Comparison of ENCODE assay signal across 8 mouse cellular contexts in genomic region chr12:79928739-79929380, GRCm38 (mm10).
DNase-seq lines count a peak whose midpoint lies in the region; ATAC-seq and TF ChIP-seq lines count a peak whose summit lies in the region.

No protein-coding gene starts in this region.

- no peaks in the 10 kb centered on the region for H3K9me3 ChIP-seq in lung, embryonic 15.5 days
- no peaks in the 10 kb centered on the region for H3K9me3 ChIP-seq in kidney, embryonic 14.5 days (ENCODE audit: control insufficient read depth, low read length)

- WGBS in lung, embryonic 15.5 days, result 23% methylated on average over 6 of the region's 6 CpGs
- WGBS in heart, adult 2 months, result 32% methylated on average over 6 of the region's 6 CpGs
- WGBS in kidney, embryonic 14.5 days, result 16% methylated on average over 6 of the region's 6 CpGs
- 26% methylated on average over 6 of the region's 6 CpGs for WGBS in small intestine, adult 2 months

- H3K4me1 ChIP-seq in lung, embryonic 15.5 days, result peaks cover 81% of the 10 kb centered on the region
- peaks cover 27% of the 10 kb centered on the region for H3K4me1 ChIP-seq in heart, adult 2 months (ENCODE audit: control insufficient read depth, insufficient read depth, low read length)
- peaks cover 75% of the 10 kb centered on the region for H3K4me1 ChIP-seq in kidney, embryonic 14.5 days (ENCODE audit: control insufficient read depth, insufficient read depth, low read length)
- peaks cover 3% of the 10 kb centered on the region; the same call in 1 of the 2 replicates for H3K4me1 ChIP-seq in small intestine, adult 2 months (ENCODE audit: control insufficient read depth, insufficient read depth, insufficient read length, low read length)

- intact Hi-C loops in heart, adult 2 months (cut with DNase I), result loop anchor here (2.0 to 10.0 kb wide), 6 partner anchors 37 to 314 kb away; no protein-coding TSS in a partner anchor
- intact Hi-C loops in left cerebral cortex, postnatal 36 days (cut with DNase I), result loop anchor here (5.0 kb wide), 2 partner anchors 38 to 183 kb away; partner anchors contain the start of gene Zfp36l1

- no peak overlapping the region for H3K9ac ChIP-seq in lung, embryonic 15.5 days
- no peak overlapping the region for H3K9ac ChIP-seq in heart, adult 2 months (ENCODE audit: low read depth, low read length)
- 0 out of 2 replicates have a peak overlapping the region, but pooled peaks have one; percentile 20 for H3K9ac ChIP-seq in kidney, embryonic 14.5 days (ENCODE audit: low read depth, low read length)

- TF ChIP-seq POLR2A in heart, adult 2 months (IDR thresholded peaks at IDR 0.05; ENCODE audit: insufficient read depth, low read depth, low read length), result peak; percentile 34; the same call in 1 of the 2 replicates
- no peak for TF ChIP-seq POLR2A in small intestine, adult 2 months (IDR thresholded peaks at IDR 0.05; ENCODE audit: low read depth, low read length)

- H3K4me2 ChIP-seq in lung, embryonic 15.5 days, result no peak overlapping the region
- no peak overlapping the region; the same call in 1 of the 2 replicates for H3K4me2 ChIP-seq in kidney, embryonic 14.5 days (replicated peaks; ENCODE audit: low read depth, low read length)

- no peaks in the 10 kb centered on the region for H3K36me3 ChIP-seq in lung, embryonic 15.5 days
- H3K36me3 ChIP-seq in heart, adult 2 months (ENCODE audit: control insufficient read depth, insufficient read depth, low read length), result peaks cover 3% of the 10 kb centered on the region
- H3K36me3 ChIP-seq in kidney, embryonic 14.5 days (ENCODE audit: control insufficient read depth, insufficient read depth, low read length), result no peaks in the 10 kb centered on the region
- H3K36me3 ChIP-seq in small intestine, adult 2 months (ENCODE audit: control insufficient read depth, insufficient read depth, low read length), result no peaks in the 10 kb centered on the region

- TF ChIP-seq EP300 in heart, adult 2 months (IDR thresholded peaks at IDR 0.05; ENCODE audit: insufficient read depth, low read depth, low read length), result peak; percentile 98

- no peak for ATAC-seq in lung, embryonic 15.5 days (ENCODE audit: borderline replicate concordance, extremely low read depth, low FRiP score, low TSS enrichment)
- ATAC-seq in kidney, embryonic 14.5 days (ENCODE audit: low FRiP score, low TSS enrichment), result peak; percentile 69

- TF ChIP-seq CTCF in heart, adult 2 months (IDR thresholded peaks at IDR 0.05), result peak; percentile 45
- TF ChIP-seq CTCF in small intestine, adult 2 months (IDR thresholded peaks at IDR 0.05; ENCODE audit: extremely low read depth, insufficient read length, insufficient replicate concordance, low read depth, low read length), result no peak

- H3K79me2 ChIP-seq in heart, adult 2 months (replicated peaks; ENCODE audit: control insufficient read depth, insufficient read depth, low read length), result no peaks in the 10 kb centered on the region

- DNase-seq in lung, postnatal 36 days, result no peak
- peak; percentile 80 to 86 for DNase-seq in heart, adult 2 months
- DNase-seq in left cerebral cortex, postnatal 36 days (ENCODE audit: low spot score in 2 of 2), result no peak
- no peak for DNase-seq in cerebellum, postnatal 25 days
- no peak for DNase-seq in urinary bladder, postnatal 25 days (ENCODE audit: low spot score)

- no peaks in the 10 kb centered on the region for H3K27me3 ChIP-seq in lung, embryonic 15.5 days
- H3K27me3 ChIP-seq in heart, adult 2 months (ENCODE audit: control insufficient read depth, insufficient read depth, low read length), result no peaks in the 10 kb centered on the region
- no peaks in the 10 kb centered on the region for H3K27me3 ChIP-seq in kidney, embryonic 14.5 days (ENCODE audit: control insufficient read depth, insufficient read depth, low read length)
- H3K27me3 ChIP-seq in small intestine, adult 2 months (ENCODE audit: control insufficient read depth, insufficient read depth, low read length), result no peaks in the 10 kb centered on the region

- peak overlapping the region; percentile 91 for H3K27ac ChIP-seq in lung, embryonic 15.5 days
- peak overlapping the region; percentile 87 for H3K27ac ChIP-seq in heart, adult 2 months
- H3K27ac ChIP-seq in kidney, embryonic 14.5 days (ENCODE audit: low read depth, low read length), result peak overlapping the region; percentile 97
- H3K27ac ChIP-seq in small intestine, adult 2 months (ENCODE audit: insufficient read depth, low read depth, low read length), result peak overlapping the region; percentile 60

- no peak overlapping the region for H3K4me3 ChIP-seq in lung, embryonic 15.5 days
- H3K4me3 ChIP-seq in heart, adult 2 months, result no peak overlapping the region
- H3K4me3 ChIP-seq in kidney, embryonic 14.5 days (ENCODE audit: low read length), result no peak overlapping the region
- no peak overlapping the region for H3K4me3 ChIP-seq in small intestine, adult 2 months (ENCODE audit: low read depth, low read length)

Comparison
In these comparisons a context has a peak if more than half of its experiments do, and no peak if none do; other contexts are left out.
1. DNase-seq: peak in heart, adult 2 months (2 of 2); none in lung, postnatal 36 days (single experiment), left cerebral cortex, postnatal 36 days (0 of 2), cerebellum, postnatal 25 days (0 of 2) and urinary bladder, postnatal 25 days (single experiment).
2. Peak in every context shown above with its lines, with median percentiles within 50 percentile points of each other: H3K27ac ChIP-seq.